Mouse (Mus musculus) embryonic fibroblast, embryonic 13.5 days (primary cell): ENCODE data around the gene Gata3.

ENCODE experiments used
- CTCF ChIP-seq: IDR thresholded peaks from 2 replicates; pipeline ENCODE4 v1.5.1; 2011; ENCODE audit warnings: mild to moderate bottlenecking, control low read depth, low read length, moderate library complexity, borderline replicate concordance; ENCODE audit not compliant: insufficient read depth
- POLR2A ChIP-seq: IDR thresholded peaks from 2 replicates; pipeline ENCODE4 v1.6.1; 2011; ENCODE audit warnings: low read depth, mild to moderate bottlenecking, control low read depth, low read length, moderate library complexity

DNA sequence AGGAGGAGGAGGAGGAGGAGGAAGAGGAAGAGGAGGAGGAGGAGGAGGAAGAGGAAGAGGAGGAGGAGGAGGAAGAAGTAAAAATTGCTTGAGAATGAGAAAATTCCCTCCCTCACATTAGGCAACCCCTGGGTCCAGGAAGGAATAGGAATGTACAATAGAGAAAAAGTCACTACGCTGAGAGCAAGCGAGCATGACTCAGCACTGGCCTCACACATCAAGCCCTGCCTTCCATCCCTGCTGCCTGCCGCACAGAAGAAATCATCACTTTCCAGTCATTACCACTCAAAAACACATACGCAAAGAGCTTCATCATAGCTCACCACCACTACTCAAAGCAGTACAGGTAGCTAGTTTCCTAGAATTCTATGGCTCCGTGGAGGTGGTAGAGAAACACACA, 29.1 kb downstream of the Gata3 start:
- TF ChIP-seq CTCF (no peak), POLR2A (no peak)
